Mouse (Mus musculus): ENCODE results near the gene Ppp1r1c.

GRCm38 (mm10) chr2:79793186-79793585, 85.6 kb downstream of the Ppp1r1c start:
- TF ChIP-seq CTCF (IDR thresholded peaks at IDR 0.05; ENCODE audit: low read depth) (no peak), EP300 (optimal IDR thresholded peaks at IDR 0.05) (no peak)
